Mouse (Mus musculus): ENCODE results near the gene B230217C12Rik. TPM values are rescaled to one million over a fixed set of nuclear protein-coding genes. Genes with fewer than 3 reads are reported as not detected.

Gene B230217C12Rik
- polyA plus RNA-seq, 1 experiment, result 0.02 TPM

GRCm38 (mm10) chr11:97816916-97817315 lies 23.7 kb upstream of the B230217C12Rik start:
- no peak for TF ChIP-seq GATA1 (IDR thresholded peaks at IDR 0.05; ENCODE audit: low read length)

- no peak for TF ChIP-seq GATA1 (IDR thresholded peaks at IDR 0.05; ENCODE audit: low read length)
These were observed 23.2 kb upstream of the B230217C12Rik start for GRCm38 (mm10) chr11:97817379-97817778.

- TF ChIP-seq GATA1 (IDR thresholded peaks at IDR 0.05; ENCODE audit: low read length), result no peak
These were observed 22.6 kb upstream of the B230217C12Rik start for GRCm38 (mm10) chr11:97818003-97818402.

- TF ChIP-seq GATA1 (IDR thresholded peaks at IDR 0.05; ENCODE audit: low read length), result no peak
These were observed 22.0 kb upstream of the B230217C12Rik start for GRCm38 (mm10) chr11:97818571-97818970.

GRCm38 (mm10) chr11:97819102-97819501 lies 21.5 kb upstream of the B230217C12Rik start:
- no peak for TF ChIP-seq GATA1 (IDR thresholded peaks at IDR 0.05; ENCODE audit: low read length)

GRCm38 (mm10) chr11:97819923-97820322 lies 20.7 kb upstream of the B230217C12Rik start:
- TF ChIP-seq GATA1 (IDR thresholded peaks at IDR 0.05; ENCODE audit: low read length), result no peak

- TF ChIP-seq GATA1 (IDR thresholded peaks at IDR 0.05; ENCODE audit: low read length), result no peak
These were observed 19.7 kb upstream of the B230217C12Rik start for GRCm38 (mm10) chr11:97820840-97821239.

GRCm38 (mm10) chr11:97821401-97822064 lies 19.0 kb upstream of the B230217C12Rik start:
- TF ChIP-seq GATA1 (IDR thresholded peaks at IDR 0.05; ENCODE audit: low read length), result no peak

- no peak for TF ChIP-seq GATA1 (IDR thresholded peaks at IDR 0.05; ENCODE audit: low read length)
These were observed 17.6 kb upstream of the B230217C12Rik start for GRCm38 (mm10) chr11:97822840-97823603.

GRCm38 (mm10) chr11:97824168-97824567 lies 16.4 kb upstream of the B230217C12Rik start:
- TF ChIP-seq GATA1 (IDR thresholded peaks at IDR 0.05; ENCODE audit: low read length), result no peak

- no peak for TF ChIP-seq GATA1 (IDR thresholded peaks at IDR 0.05; ENCODE audit: low read length)
These were observed 15.7 kb upstream of the B230217C12Rik start for GRCm38 (mm10) chr11:97824895-97825294.

- no peak for TF ChIP-seq GATA1 (IDR thresholded peaks at IDR 0.05; ENCODE audit: low read length)
These were observed 15.3 kb upstream of the B230217C12Rik start for GRCm38 (mm10) chr11:97825295-97825694.

GRCm38 (mm10) chr11:97825971-97826370 lies 14.6 kb upstream of the B230217C12Rik start:
- TF ChIP-seq GATA1 (IDR thresholded peaks at IDR 0.05; ENCODE audit: low read length), result no peak

GRCm38 (mm10) chr11:97826414-97826813 lies 14.2 kb upstream of the B230217C12Rik start:
- no peak for TF ChIP-seq GATA1 (IDR thresholded peaks at IDR 0.05; ENCODE audit: low read length)

GRCm38 (mm10) chr11:97827654-97828053 lies 12.9 kb upstream of the B230217C12Rik start:
- no peak for TF ChIP-seq GATA1 (IDR thresholded peaks at IDR 0.05; ENCODE audit: low read length)

GRCm38 (mm10) chr11:97829365-97829764 lies 11.2 kb upstream of the B230217C12Rik start:
- no peak for TF ChIP-seq GATA1 (IDR thresholded peaks at IDR 0.05; ENCODE audit: low read length)

Data from G1E-ER4 (cell line).